8 mouse cellular contexts compared by ENCODE assay signal in genomic region chr17:33931159-33931866, GRCm38 (mm10). TPM values are rescaled to one million over a fixed set of nuclear protein-coding genes. Genes with fewer than 3 reads are reported as not detected.
DNase-seq lines count a peak whose midpoint lies in the region; ATAC-seq and TF ChIP-seq lines count a peak whose summit lies in the region.

No protein-coding gene starts in this region.

- peak overlapping the region; percentile 97 for H3K4me2 ChIP-seq in heart, embryonic 14.5 days (ENCODE audit: low read length)
- peak overlapping the region; percentile 98 for H3K4me2 ChIP-seq in liver, embryonic 16.5 days (ENCODE audit: low read depth, low read length)

- H3K4me3 ChIP-seq in heart, embryonic 14.5 days (ENCODE audit: control insufficient read depth in 1 of 2, insufficient read depth in 1 of 2, low read depth in 1 of 2, low read length in 2 of 2): peak overlapping the region; percentile 82 to 91
- peak overlapping the region; percentile 74 to 75 for H3K4me3 ChIP-seq in ES-E14 (ENCODE audit: insufficient read depth in 1 of 2, low read depth in 1 of 2, low read length in 2 of 2, poor library complexity in 1 of 2, severe bottlenecking in 1 of 2)
- peak overlapping the region; percentile 82 for H3K4me3 ChIP-seq in liver, embryonic 16.5 days (ENCODE audit: low read depth, low read length)

- in situ Hi-C loops in ES-E14 (cut with MboI; ENCODE audit: low sequenced_read_pairs in 2 of 2, unreplicated experiment in 2 of 2): no loop called here

- H3K9ac ChIP-seq in heart, embryonic 14.5 days (ENCODE audit: low read length): peak overlapping the region; percentile 91
- peak overlapping the region; percentile 71 for H3K9ac ChIP-seq in ES-E14 (ENCODE audit: insufficient read depth, low read depth, low read length, poor library complexity, severe bottlenecking)
- peak overlapping the region; percentile 81 for H3K9ac ChIP-seq in liver, embryonic 16.5 days (ENCODE audit: low read depth, low read length)

- H3K27me3 ChIP-seq in heart, embryonic 14.5 days (ENCODE audit: control insufficient read depth, insufficient read depth, low read length): no peaks in the 10 kb centered on the region
- no peaks in the 10 kb centered on the region for H3K27me3 ChIP-seq in liver, embryonic 16.5 days (ENCODE audit: control insufficient read depth, insufficient read depth, low read depth, low read length)

- 41% methylated on average over 18 of the region's 18 CpGs for WGBS in heart, embryonic 14.5 days
- WGBS in liver, embryonic 16.5 days (ENCODE audit: insufficient replicate concordance): 44% methylated on average over 18 of the region's 18 CpGs

- DNase-seq in heart, postnatal 14 days: no peak
- DNase-seq in ES-E14 (ENCODE audit: low read depth, low spot score): no peak
- DNase-seq in adrenal gland, adult 2 months: no peak
- DNase-seq in gastrocnemius, adult 8-10 months (ENCODE audit: low spot score in 2 of 2): no peak
- no peak for DNase-seq in left cerebral cortex, postnatal 25 days (ENCODE audit: low spot score in 2 of 2)

- ATAC-seq in heart, embryonic 14.5 days (ENCODE audit: insufficient number of reproducible peaks, insufficient read depth, low FRiP score, low read depth): no peak
- ATAC-seq in granulocyte monocyte progenitor cell, adult 5-6 weeks (replicated peaks; ENCODE audit: poor library complexity, severe bottlenecking): peak; percentile 25
- no peak for ATAC-seq in liver, embryonic 16.5 days (ENCODE audit: low read depth)

- H3K27ac ChIP-seq in heart, embryonic 14.5 days (replicated peaks in 1 of 2; ENCODE audit: control insufficient read depth in 1 of 2, insufficient read depth in 1 of 2, low read depth in 2 of 2, low read length in 2 of 2): no peak overlapping the region
- H3K27ac ChIP-seq in ES-E14 (ENCODE audit: insufficient read depth, low read depth, low read length, poor library complexity, severe bottlenecking): peak overlapping the region; percentile 41
- H3K27ac ChIP-seq in liver, embryonic 16.5 days (ENCODE audit: low read length): 0 out of 2 replicates have a peak overlapping the region, but pooled peaks have one; percentile 17

- H3K9me3 ChIP-seq in heart, embryonic 14.5 days (ENCODE audit: control insufficient read depth, low read length): no peaks in the 10 kb centered on the region
- no peaks in the 10 kb centered on the region for H3K9me3 ChIP-seq in ES-E14 (ENCODE audit: control insufficient read depth, insufficient read depth, low read depth, low read length)
- no peaks in the 10 kb centered on the region for H3K9me3 ChIP-seq in liver, embryonic 16.5 days (replicated peaks; ENCODE audit: control insufficient read depth, low read length)

- H3K4me1 ChIP-seq in heart, embryonic 14.5 days (ENCODE audit: control insufficient read depth in 2 of 2, insufficient read depth in 2 of 2, low read length in 2 of 2): peaks cover 8 to 18% of the 10 kb centered on the region in 2 experiments; a peak in 3 of 4 replicates
- peaks cover 0 to 26% of the 10 kb centered on the region in 2 experiments; a peak in 1 of 4 replicates for H3K4me1 ChIP-seq in ES-E14 (ENCODE audit: control insufficient read depth in 2 of 2, insufficient read depth in 2 of 2, low read length in 2 of 2, poor library complexity in 1 of 2)
- peaks cover 30% of the 10 kb centered on the region for H3K4me1 ChIP-seq in liver, embryonic 16.5 days (ENCODE audit: control insufficient read depth, low read depth, low read length)

- H3K36me3 ChIP-seq in heart, embryonic 14.5 days (ENCODE audit: control insufficient read depth, insufficient read depth, low read length): peaks cover 53% of the 10 kb centered on the region
- peaks cover 22% of the 10 kb centered on the region for H3K36me3 ChIP-seq in ES-E14 (ENCODE audit: control insufficient read depth, insufficient read depth, low read length, poor library complexity, severe bottlenecking)
- H3K36me3 ChIP-seq in liver, embryonic 16.5 days (ENCODE audit: control insufficient read depth, insufficient read depth): no peaks in the 10 kb centered on the region

- intact Hi-C loops in heart, postnatal 14 days (cut with DNase I): no loop called here
- intact Hi-C loops in left cerebral cortex, postnatal 25 days (cut with DNase I): no loop called here

TF ChIP-seq in ES-E14, 5 proteins besides CTCF, POLR2A, EP300 and RAD21:
- TF ChIP-seq ZC3H11A (IDR thresholded peaks at IDR 0.05; ENCODE audit: borderline replicate concordance, low read depth, low read length): no peak
- no peak for TF ChIP-seq CHD2 (IDR thresholded peaks at IDR 0.05; ENCODE audit: low read depth, low read length)
- TF ChIP-seq MAFK (IDR thresholded peaks at IDR 0.05; ENCODE audit: insufficient read depth, low read depth, low read length): no peak

RNA-seq across cellular contexts. Expression of gene Rgl2, which starts 2.0 kb away (rescaled TPM):
- polyA plus RNA-seq in heart, embryonic 14.5 days (2014; fragmentation: Nextera tagmentation; extraction: Ambion mirVana): 30.3 and 38.9 TPM in 2 replicates
- total RNA-seq in heart, postnatal 14 days (2021): 10 to 100 TPM; 54.7 to 58.6 TPM
- 65.8 and 129 TPM in 2 replicates for total RNA-seq in ES-E14 (2012; rRNA removed)
- 44.6 and 78.3 TPM in 2 replicates for total RNA-seq in granulocyte monocyte progenitor cell, adult 5-6 weeks (2014; fragmentation: Nextera tagmentation)
- total RNA-seq in granulocyte monocyte progenitor cell, adult 5-6 weeks (2017): 35.5 and 35.8 TPM in 2 replicates
- polyA plus RNA-seq in liver, embryonic 16.5 days (2015; fragmentation: Nextera tagmentation; extraction: Ambion mirVana): 7.8 and 9.0 TPM in 2 replicates
- 10 to 100 TPM; 44.2 to 44.4 TPM for total RNA-seq in adrenal gland, adult 2 months (2021)
- polyA plus RNA-seq in adrenal gland, adult 2 months (2012; rRNA removed): 237 and 298 TPM in 2 replicates
- 10 to 100 TPM; 20.3 to 26.3 (median 23.6) TPM for total RNA-seq in gastrocnemius, adult 8-10 months (2022)
- 10 to 100 TPM; 55.2 to 66.8 TPM for total RNA-seq in left cerebral cortex, postnatal 25 days (2021)

RNA-seq across cellular contexts. Expression of gene Pfdn6, which starts 8.8 kb away (rescaled TPM):
- polyA plus RNA-seq in heart, embryonic 14.5 days (2014; fragmentation: Nextera tagmentation; extraction: Ambion mirVana): 110 TPM in 2 replicates
- total RNA-seq in heart, postnatal 14 days (2021): 10 to 100 TPM; 62.7 to 73.7 TPM
- total RNA-seq in ES-E14 (2012; rRNA removed): 175 and 201 TPM in 2 replicates
- 177 and 226 TPM in 2 replicates for total RNA-seq in granulocyte monocyte progenitor cell, adult 5-6 weeks (2014; fragmentation: Nextera tagmentation)
- 149 and 168 TPM in 2 replicates for total RNA-seq in granulocyte monocyte progenitor cell, adult 5-6 weeks (2017)
- polyA plus RNA-seq in liver, embryonic 16.5 days (2015; fragmentation: Nextera tagmentation; extraction: Ambion mirVana): 83.8 and 96.4 TPM in 2 replicates
- total RNA-seq in adrenal gland, adult 2 months (2021): 100 to 1,000 TPM in 1 of 2 experiments, 10 to 100 TPM in 1; 69.7 to 100 TPM
- polyA plus RNA-seq in adrenal gland, adult 2 months (2012; rRNA removed): 5.0 and 6.8 TPM in 2 replicates
- 10 to 100 TPM; 56.4 to 69.1 (median 64.0) TPM for total RNA-seq in gastrocnemius, adult 8-10 months (2022)
- total RNA-seq in left cerebral cortex, postnatal 25 days (2021): 100 to 1,000 TPM in 1 of 2 experiments, 10 to 100 TPM in 1; 89.7 to 104 TPM

RNA-seq across cellular contexts. Expression of gene Wdr46, which starts 9.1 kb away (rescaled TPM):
- polyA plus RNA-seq in heart, embryonic 14.5 days (2014; fragmentation: Nextera tagmentation; extraction: Ambion mirVana): 14.7 and 15.5 TPM in 2 replicates
- total RNA-seq in heart, postnatal 14 days (2021): 10 to 100 TPM; 10.4 to 11.5 TPM
- total RNA-seq in ES-E14 (2012; rRNA removed): 65.6 and 78.2 TPM in 2 replicates
- 41.4 and 56.6 TPM in 2 replicates for total RNA-seq in granulocyte monocyte progenitor cell, adult 5-6 weeks (2014; fragmentation: Nextera tagmentation)
- total RNA-seq in granulocyte monocyte progenitor cell, adult 5-6 weeks (2017): 48.6 and 53.9 TPM in 2 replicates
- polyA plus RNA-seq in liver, embryonic 16.5 days (2015; fragmentation: Nextera tagmentation; extraction: Ambion mirVana): 12.2 and 13.4 TPM in 2 replicates
- total RNA-seq in adrenal gland, adult 2 months (2021): 10 to 100 TPM; 35.4 to 38.4 TPM
- 18.9 and 25.6 TPM in 2 replicates for polyA plus RNA-seq in adrenal gland, adult 2 months (2012; rRNA removed)
- total RNA-seq in gastrocnemius, adult 8-10 months (2022): 10 to 100 TPM in 1 of 4 experiments, 1 to 10 TPM in 3; 7.8 to 11.5 (median 8.7) TPM
- total RNA-seq in left cerebral cortex, postnatal 25 days (2021): 10 to 100 TPM; 11.2 to 12.0 TPM

RNA-seq across cellular contexts. Expression of gene Zbtb22, which starts 15.6 kb away (rescaled TPM):
- 4.5 and 8.9 TPM in 2 replicates for polyA plus RNA-seq in heart, embryonic 14.5 days (2014; fragmentation: Nextera tagmentation; extraction: Ambion mirVana)
- 10 to 100 TPM; 16.8 to 20.3 TPM for total RNA-seq in heart, postnatal 14 days (2021)
- total RNA-seq in ES-E14 (2012; rRNA removed): 32.8 and 34.8 TPM in 2 replicates
- total RNA-seq in granulocyte monocyte progenitor cell, adult 5-6 weeks (2014; fragmentation: Nextera tagmentation): 11.9 and 22.0 TPM in 2 replicates
- total RNA-seq in granulocyte monocyte progenitor cell, adult 5-6 weeks (2017): 16.8 and 23.9 TPM in 2 replicates
- polyA plus RNA-seq in liver, embryonic 16.5 days (2015; fragmentation: Nextera tagmentation; extraction: Ambion mirVana): 7.8 and 9.1 TPM in 2 replicates
- total RNA-seq in adrenal gland, adult 2 months (2021): 10 to 100 TPM; 26.1 to 38.3 TPM
- 52.1 and 57.1 TPM in 2 replicates for polyA plus RNA-seq in adrenal gland, adult 2 months (2012; rRNA removed)
- total RNA-seq in gastrocnemius, adult 8-10 months (2022): 10 to 100 TPM; 14.5 to 18.7 (median 17.1) TPM
- 10 to 100 TPM; 28.1 to 32.1 TPM for total RNA-seq in left cerebral cortex, postnatal 25 days (2021)

RNA-seq across cellular contexts. Expression of gene Tapbp, which starts 15.6 kb away (rescaled TPM):
- 44.9 and 47.1 TPM in 2 replicates for polyA plus RNA-seq in heart, embryonic 14.5 days (2014; fragmentation: Nextera tagmentation; extraction: Ambion mirVana)
- total RNA-seq in heart, postnatal 14 days (2021): 100 to 1,000 TPM in 1 of 2 experiments, 10 to 100 TPM in 1; 92.8 to 100 TPM
- total RNA-seq in ES-E14 (2012; rRNA removed): 39.4 and 64.9 TPM in 2 replicates
- 68.2 and 76.8 TPM in 2 replicates for total RNA-seq in granulocyte monocyte progenitor cell, adult 5-6 weeks (2014; fragmentation: Nextera tagmentation)
- total RNA-seq in granulocyte monocyte progenitor cell, adult 5-6 weeks (2017): 48.0 and 57.7 TPM in 2 replicates
- 31.0 and 34.6 TPM in 2 replicates for polyA plus RNA-seq in liver, embryonic 16.5 days (2015; fragmentation: Nextera tagmentation; extraction: Ambion mirVana)
- total RNA-seq in adrenal gland, adult 2 months (2021): 100 to 1,000 TPM; 151 to 171 TPM
- polyA plus RNA-seq in adrenal gland, adult 2 months (2012; rRNA removed): 244 and 245 TPM in 2 replicates
- total RNA-seq in gastrocnemius, adult 8-10 months (2022): 10 to 100 TPM; 35.3 to 41.1 (median 38.3) TPM
- total RNA-seq in left cerebral cortex, postnatal 25 days (2021): 10 to 100 TPM; 32.7 to 37.7 TPM

Comparison
In these comparisons a context has a peak if more than half of its experiments do, and no peak if none do; other contexts are left out.
1. H3K27ac ChIP-seq: peak in ES-E14 (single experiment) and liver, embryonic 16.5 days (single experiment); none in heart, embryonic 14.5 days (0 of 2).
2. Peak in every context shown above with its lines, with median percentiles within 50 percentile points of each other: H3K4me3 ChIP-seq and H3K9ac ChIP-seq.